Mouse (Mus musculus): Measurements from ENCODE around the gene Ccdc160. TPM values are rescaled to one million over a fixed set of nuclear protein-coding genes. Genes with fewer than 3 reads are reported as not detected.

Gene Ccdc160
- polyA plus RNA-seq, 1 experiment from 2014 or later = 3.7 TPM

- H3K27ac ChIP-seq (ENCODE audit: low read depth, low read length) = no peak overlapping the region
- no peaks in the 10 kb centered on the region for H3K4me1 ChIP-seq (ENCODE audit: control insufficient read depth, insufficient read depth, low read length)
- no peak overlapping the region for H3K4me2 ChIP-seq (ENCODE audit: low read length)
- H3K4me3 ChIP-seq (ENCODE audit: low read depth, low read length) = no peak overlapping the region
- no peaks in the 10 kb centered on the region for H3K36me3 ChIP-seq (ENCODE audit: control insufficient read depth, insufficient read depth, low read length)
- DNase-seq (ENCODE audit: low spot score) (no peak), ATAC-seq (no peak)
- H3K9me3 ChIP-seq (replicated peaks; ENCODE audit: control insufficient read depth, low read length) = no peaks in the 10 kb centered on the region
- 56% methylated on average over 9 of the region's 9 CpGs for WGBS
- no peaks in the 10 kb centered on the region for H3K27me3 ChIP-seq (replicated peaks; ENCODE audit: control insufficient read depth, insufficient read depth, low read length)
- no peak overlapping the region for H3K9ac ChIP-seq (ENCODE audit: low read length)
Observed at GRCm38 (mm10) chrX:52797031-52797625, 6.1 kb downstream of the Ccdc160 start.

GRCm38 (mm10) chrX:52798255-52798654 lies 7.3 kb downstream of the Ccdc160 start:
- Histone ChIP-seq H3K4me3 (ENCODE audit: low read depth, low read length) (no peak overlapping the region), H3K27ac (ENCODE audit: low read depth, low read length) (no peak overlapping the region), H3K4me2 (ENCODE audit: low read length) (no peak overlapping the region), H3K36me3 (ENCODE audit: control insufficient read depth, insufficient read depth, low read length) (no peaks in the 10 kb centered on the region), H3K4me1 (ENCODE audit: control insufficient read depth, insufficient read depth, low read length) (no peaks in the 10 kb centered on the region), H3K9ac (ENCODE audit: low read length) (no peak overlapping the region), H3K9me3 (replicated peaks; ENCODE audit: control insufficient read depth, low read length) (no peaks in the 10 kb centered on the region), H3K27me3 (replicated peaks; ENCODE audit: control insufficient read depth, insufficient read depth, low read length) (no peaks in the 10 kb centered on the region)
- no peak for DNase-seq (ENCODE audit: low spot score)
- ATAC-seq = no peak
- WGBS = 72% methylated on average over 14 of the region's 14 CpGs

GRCm38 (mm10) chrX:52799566-52799965 lies 8.6 kb downstream of the Ccdc160 start:
- no peak overlapping the region for H3K9ac ChIP-seq (ENCODE audit: low read length)
- no peak overlapping the region for H3K4me2 ChIP-seq (ENCODE audit: low read length)
- DNase-seq (ENCODE audit: low spot score) (no peak), ATAC-seq (no peak)
- H3K4me1 ChIP-seq (ENCODE audit: control insufficient read depth, insufficient read depth, low read length) = no peaks in the 10 kb centered on the region
- H3K9me3 ChIP-seq (replicated peaks; ENCODE audit: control insufficient read depth, low read length) = no peaks in the 10 kb centered on the region
- 37% methylated on average over 6 of the region's 6 CpGs for WGBS
- H3K27ac ChIP-seq (ENCODE audit: low read depth, low read length) = no peak overlapping the region
- H3K27me3 ChIP-seq (replicated peaks; ENCODE audit: control insufficient read depth, insufficient read depth, low read length) = no peaks in the 10 kb centered on the region
- H3K4me3 ChIP-seq (ENCODE audit: low read depth, low read length) = no peak overlapping the region
- H3K36me3 ChIP-seq (ENCODE audit: control insufficient read depth, insufficient read depth, low read length) = no peaks in the 10 kb centered on the region

GRCm38 (mm10) chrX:52819338-52819737 lies 28.3 kb downstream of the Ccdc160 start:
- Histone ChIP-seq H3K9me3 (replicated peaks; ENCODE audit: control insufficient read depth, low read length) (no peaks in the 10 kb centered on the region), H3K4me3 (ENCODE audit: low read depth, low read length) (no peak overlapping the region), H3K9ac (ENCODE audit: low read length) (no peak overlapping the region), H3K27ac (ENCODE audit: low read depth, low read length) (no peak overlapping the region), H3K27me3 (replicated peaks; ENCODE audit: control insufficient read depth, insufficient read depth, low read length) (no peaks in the 10 kb centered on the region), H3K4me2 (ENCODE audit: low read length) (no peak overlapping the region), H3K36me3 (ENCODE audit: control insufficient read depth, insufficient read depth, low read length) (no peaks in the 10 kb centered on the region), H3K4me1 (ENCODE audit: control insufficient read depth, insufficient read depth, low read length) (no peaks in the 10 kb centered on the region)
- 63% methylated on average over 3 of the region's 3 CpGs for WGBS
- ATAC-seq (no peak), DNase-seq (ENCODE audit: low spot score) (no peak)

MicroRNAs within 50 kb of the gene (microRNA counts, 519-probe panel; counts per million panel counts)
- 6,663 counts per million, percentile 96 among the panel's probes with 10 or more counts for microRNA mmu-miR-106a+mmu-miR-17
- microRNA mmu-miR-18b = 2,115 counts per million, percentile 7 among the panel's probes with 10 or more counts
- 1,799 counts per million, percentile 4 among the panel's probes with 10 or more counts for microRNA mmu-miR-363

Small RNA genes lying within 50 kb of the gene (microRNA-seq; reads per million reads assigned to microRNA genes)
- gene Mir106a (344 reads per million, percentile 71 among the genes with 10 or more reads in this experiment), gene Mir18b (24.6 reads per million, percentile 40 among the genes with 10 or more reads in this experiment), gene Mir19b-2 (1.9 reads per million, percentile 8 among the genes with 10 or more reads in this experiment), gene Mir20b (223 reads per million, percentile 67 among the genes with 10 or more reads in this experiment), gene Mir363 (267 reads per million, percentile 70 among the genes with 10 or more reads in this experiment), gene Mir92-2 (42.1 reads per million, percentile 46 among the genes with 10 or more reads in this experiment)

Other genes with a start within 250 kb of the Ccdc160 start
- 51.2 and 64.7 TPM in 2 replicates for gene Gpc3, start 177.2 kb upstream of the Ccdc160 start, polyA plus RNA-seq (2014; fragmentation: Nextera tagmentation; extraction: Ambion mirVana)
- 98.6 and 110 TPM in 2 replicates for gene Phf6, start 121.1 kb downstream of the Ccdc160 start, polyA plus RNA-seq (2014; fragmentation: Nextera tagmentation; extraction: Ambion mirVana)
- gene Hprt, start 196.9 kb downstream of the Ccdc160 start, polyA plus RNA-seq (2014; fragmentation: Nextera tagmentation; extraction: Ambion mirVana) = 87.9 and 93.1 TPM in 2 replicates